Mouse (Mus musculus): ENCODE results near the gene Vmn1r169.
"Not testable (repeated sequence)": the region's sequence is repeated elsewhere in the genome, so short reads cannot be mapped to it uniquely, and the experiment has no call there.

Gene Vmn1r169

GRCm38 (mm10) chr7:23575226-23575625 lies at the start of gene Vmn1r169:
Vmn1r169 (plus strand) TSS chr7:23575526.
- DNase-seq (ENCODE audit: low spot score in 2 of 2), result not testable (repeated sequence)

DNA sequence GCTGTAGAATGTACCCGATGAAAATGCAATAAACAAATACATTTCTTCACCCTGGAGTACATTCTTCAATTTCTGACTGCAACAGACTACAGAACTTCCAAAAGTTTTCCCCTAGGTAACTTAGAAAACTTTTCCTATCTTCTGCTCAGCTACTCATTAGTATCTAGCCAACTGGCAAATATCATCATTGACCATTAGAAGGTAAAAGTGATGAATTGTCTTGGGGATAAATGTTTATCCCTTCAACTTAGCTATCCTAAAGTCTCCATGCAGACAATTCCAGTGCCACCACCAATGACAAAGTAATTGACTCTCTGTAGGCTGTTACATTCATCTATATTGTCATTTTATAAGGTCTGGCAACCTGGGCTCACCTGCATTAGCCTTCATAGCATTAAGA lies 35.9 kb upstream of the Vmn1r169 start, which contains the start of gene Vmn1r168:
TSS of gene Vmn1r168 (plus strand) at position 301 of the 400 bp plus-strand sequence.
- DNase-seq (ENCODE audit: low spot score in 2 of 2), result not testable (repeated sequence)

GRCm38 (mm10) chr7:23605875-23606274 lies 30.5 kb downstream of the Vmn1r169 start, which contains the start of gene Vmn1r170:
Vmn1r170 (plus strand) TSS chr7:23606175.
- DNase-seq (ENCODE audit: low spot score in 2 of 2), result not testable (repeated sequence)

Data from frontal cortex, postnatal 36 days (tissue).